10 mouse cellular contexts compared by ENCODE assay signal in the genomic region with DNA sequence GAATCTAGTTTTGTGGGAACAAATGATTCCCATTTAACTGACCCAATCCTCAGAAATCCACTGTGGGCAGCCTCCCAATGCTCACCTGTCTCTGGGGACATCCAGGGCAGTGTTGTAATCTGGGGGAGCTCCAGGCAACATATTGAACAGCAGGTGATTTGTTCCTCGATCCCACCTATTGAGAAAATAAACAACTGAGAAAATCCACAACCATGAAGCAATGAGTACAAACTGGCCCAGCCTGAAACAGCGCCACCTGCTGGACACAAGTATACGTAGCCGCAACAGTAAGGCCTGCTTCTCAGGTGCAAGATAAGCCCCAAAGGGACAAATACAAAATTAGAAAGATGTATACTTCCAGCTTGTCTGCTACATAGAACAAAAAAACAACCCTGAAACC. TPM values are rescaled to one million over a fixed set of nuclear protein-coding genes. Genes with fewer than 3 reads are reported as not detected.
DNase-seq lines count a peak whose midpoint lies in the region; ATAC-seq lines count a peak whose summit lies in the region.
"Had no signal": no experiment of that assay in that cellular context is flagged by ENCODE, and none has a peak within 500 bp of the region (broad histone marks: within the 10 kb centered on the region; RNA-seq: fewer than 3 reads in every experiment).

No protein-coding gene starts in this region.

- no peak overlapping the region for H3K4me2 ChIP-seq in heart, embryonic 11.5 days
- H3K4me2 ChIP-seq: embryonic facial prominence, embryonic 12.5 days; limb, embryonic 15.5 days had no signal

- ATAC-seq in heart, embryonic 11.5 days (replicated peaks; ENCODE audit: insufficient number of reproducible peaks, low FRiP score, low TSS enrichment), result no peak

- H3K4me3 ChIP-seq in heart, embryonic 11.5 days (ENCODE audit: low read depth, low read length), result no peak overlapping the region
- H3K4me3 ChIP-seq: embryonic facial prominence, embryonic 12.5 days; limb, embryonic 15.5 days had no signal

- DNase-seq in heart, adult 18-20 months, result peak; percentile 45 to 78
- DNase-seq in urinary bladder, postnatal 14 days (ENCODE audit: low spot score), result peak; percentile 61
- DNase-seq in urinary bladder, adult 2 months (ENCODE audit: low spot score), result no peak
- DNase-seq in cerebellum, adult 8-10 months, result peak; percentile 70
- peak; percentile 55 to 75 for DNase-seq in heart, postnatal 36 days
- peak; percentile 43 for DNase-seq in lung, postnatal 25 days (ENCODE audit: low spot score)
- peak; percentile 86 for DNase-seq in testis, postnatal 10 days (ENCODE audit: low spot score)

- H3K27me3 ChIP-seq in heart, embryonic 11.5 days (ENCODE audit: control insufficient read depth, insufficient read depth, low read length), result no peaks in the 10 kb centered on the region
- H3K27me3 ChIP-seq: embryonic facial prominence, embryonic 12.5 days; limb, embryonic 15.5 days had no signal

- peaks cover 15% of the 10 kb centered on the region for H3K36me3 ChIP-seq in heart, embryonic 11.5 days (ENCODE audit: control insufficient read depth, insufficient read depth, low read length)

- 30% methylated on average over 4 of the region's 4 CpGs for WGBS in heart, embryonic 11.5 days (ENCODE audit: insufficient replicate concordance)

- H3K27ac ChIP-seq in heart, embryonic 11.5 days (ENCODE audit: low read depth, low read length), result no peak overlapping the region
- H3K27ac ChIP-seq: embryonic facial prominence, embryonic 12.5 days; limb, embryonic 15.5 days had no signal

- no peaks in the 10 kb centered on the region for H3K4me1 ChIP-seq in heart, embryonic 11.5 days (ENCODE audit: control insufficient read depth, insufficient read depth, low read length)
- H3K4me1 ChIP-seq: embryonic facial prominence, embryonic 12.5 days; limb, embryonic 15.5 days had no signal

- no peaks in the 10 kb centered on the region for H3K9me3 ChIP-seq in heart, embryonic 11.5 days (replicated peaks; ENCODE audit: control insufficient read depth, low read length)
- H3K9me3 ChIP-seq: embryonic facial prominence, embryonic 12.5 days; limb, embryonic 15.5 days had no signal

- intact Hi-C loops in heart, postnatal 36 days (cut with DNase I), result loop anchor here (10.0 kb wide), 1 partner anchor 337 kb away; no protein-coding TSS in a partner anchor

- H3K9ac ChIP-seq in heart, embryonic 11.5 days (ENCODE audit: low read depth, low read length), result no peak overlapping the region
- H3K9ac ChIP-seq: embryonic facial prominence, embryonic 12.5 days; limb, embryonic 15.5 days had no signal

RNA-seq across cellular contexts. Expression of a gene that starts 10.6 kb away (rescaled TPM):
- total RNA-seq in heart, adult 18-20 months (2021), result 10 to 100 TPM; 37.9 to 39.9 TPM
- polyA plus RNA-seq in heart, embryonic 11.5 days (2014; fragmentation: Nextera tagmentation; extraction: Ambion mirVana), result 60.3 and 75.6 TPM in 2 replicates
- 35.4 and 45.9 TPM in 2 replicates for polyA plus RNA-seq in urinary bladder, adult 2 months (2012; rRNA removed)
- total RNA-seq in heart, postnatal 36 days (2021), result 10 to 100 TPM; 40.4 to 44.1 TPM

RNA-seq across cellular contexts. Expression of a gene that starts 37.9 kb away (rescaled TPM):
- total RNA-seq in heart, adult 18-20 months (2021), result 1 to 10 TPM; 4.1 to 5.2 TPM
- polyA plus RNA-seq in heart, embryonic 11.5 days (2014; fragmentation: Nextera tagmentation; extraction: Ambion mirVana), result 6.6 and 7.7 TPM in 2 replicates
- polyA plus RNA-seq in urinary bladder, adult 2 months (2012; rRNA removed), result 15.1 and 16.0 TPM in 2 replicates
- total RNA-seq in heart, postnatal 36 days (2021), result 1 to 10 TPM; 4.0 to 6.2 TPM

RNA-seq across cellular contexts. Expression of a gene that starts 57.1 kb away (rescaled TPM):
- not detected for total RNA-seq in heart, adult 18-20 months (2021)
- not detected in 2 replicates for polyA plus RNA-seq in heart, embryonic 11.5 days (2014; fragmentation: Nextera tagmentation; extraction: Ambion mirVana)
- polyA plus RNA-seq in urinary bladder, adult 2 months (2012; rRNA removed), result 0.06 and 0.10 TPM in 2 replicates
- not detected for total RNA-seq in heart, postnatal 36 days (2021)
- polyA plus RNA-seq: embryonic facial prominence, embryonic 12.5 days; limb, embryonic 15.5 days had no signal
